Mouse (Mus musculus): ENCODE measurements around the gene Ankrd31. TPM values are rescaled to one million over a fixed set of nuclear protein-coding genes. Genes with fewer than 3 reads are reported as not detected.
"Not testable (repeated sequence)": the region's sequence is repeated elsewhere in the genome, so short reads cannot be mapped to it uniquely, and the experiment has no call there.

The Ankrd31 gene
- not detected for total RNA-seq (2021)
- long read RNA-seq, experiment 1: 0 reads
- long read RNA-seq, experiment 2: 0 reads

DNA sequence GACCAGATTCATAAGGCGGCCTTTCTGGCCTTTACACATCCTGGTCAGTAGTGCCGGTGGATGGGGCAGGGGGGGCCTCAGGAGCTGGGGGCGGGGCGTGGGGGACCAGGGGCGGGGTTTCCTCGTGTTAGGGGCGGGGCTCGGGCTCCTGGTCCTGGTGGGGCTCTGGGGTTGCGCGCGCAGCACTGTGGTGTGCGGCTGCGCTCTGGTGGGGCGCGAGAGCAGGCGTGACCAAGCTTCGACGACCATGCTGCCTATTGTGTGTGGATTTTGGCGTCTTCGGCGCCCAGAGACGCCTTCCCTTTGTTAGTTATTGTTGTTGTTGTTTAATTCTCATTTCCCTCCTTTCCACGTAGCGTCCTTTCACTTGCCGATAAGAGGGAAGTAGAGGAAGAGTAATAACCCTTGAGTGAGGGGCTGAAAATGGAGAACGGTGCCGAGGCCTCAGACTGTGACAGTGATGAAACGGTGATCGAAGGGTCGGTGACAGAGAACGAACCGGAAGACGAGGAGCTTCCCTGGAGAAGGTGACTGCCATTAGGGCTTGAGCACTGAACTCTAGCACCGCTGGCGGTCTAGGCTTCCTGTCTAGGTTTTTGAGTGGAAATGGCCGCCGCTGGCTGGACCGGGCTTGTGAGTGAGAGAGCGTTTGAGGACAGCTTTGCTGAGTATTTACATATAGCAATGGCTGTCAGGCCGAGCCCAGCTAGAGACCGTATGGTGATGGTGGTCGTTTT lies at the start of gene Ankrd31:
TSS of gene Ankrd31 (plus strand) at position 164 of the 737 bp plus-strand sequence.
- DNase-seq: no peak

DNA sequence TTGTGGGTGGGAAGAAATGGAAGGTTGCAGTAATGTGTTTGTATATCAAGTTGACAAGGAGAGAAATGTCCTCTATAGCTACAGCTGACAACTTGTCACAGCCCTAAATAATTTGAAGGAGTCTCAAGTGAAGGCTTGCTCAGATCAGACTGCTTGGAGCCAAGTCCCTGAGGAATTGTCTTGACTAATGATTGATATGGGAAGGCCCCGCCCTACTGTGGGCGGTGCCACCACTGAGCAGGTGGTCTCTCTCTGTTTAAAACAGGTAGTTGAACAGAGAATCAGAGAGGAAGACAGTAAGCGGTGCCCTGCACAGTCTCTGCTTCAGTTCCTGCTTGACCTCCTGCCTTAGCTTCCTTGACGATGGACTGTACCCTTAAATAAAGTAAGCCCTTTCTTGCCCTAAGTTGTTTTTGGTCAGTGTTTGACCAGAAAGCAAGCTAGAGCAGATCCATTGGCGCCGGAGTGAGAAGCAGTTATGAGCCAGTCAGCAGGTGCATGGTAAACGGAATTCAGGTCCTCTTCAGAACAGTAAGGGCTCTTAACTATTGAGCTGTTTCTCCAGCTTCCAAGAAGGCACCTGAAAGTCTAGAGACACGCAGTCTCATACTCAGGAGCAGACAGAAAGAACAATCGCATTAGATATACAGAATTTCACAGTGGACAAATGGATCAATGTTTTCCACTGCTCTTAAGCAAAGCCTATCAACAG lies 45.3 kb upstream of the Ankrd31 start:
- DNase-seq: no peak

GRCm38 (mm10) chr13:96709269-96710233 lies 38.5 kb upstream of the Ankrd31 start:
- DNase-seq: no peak

DNA sequence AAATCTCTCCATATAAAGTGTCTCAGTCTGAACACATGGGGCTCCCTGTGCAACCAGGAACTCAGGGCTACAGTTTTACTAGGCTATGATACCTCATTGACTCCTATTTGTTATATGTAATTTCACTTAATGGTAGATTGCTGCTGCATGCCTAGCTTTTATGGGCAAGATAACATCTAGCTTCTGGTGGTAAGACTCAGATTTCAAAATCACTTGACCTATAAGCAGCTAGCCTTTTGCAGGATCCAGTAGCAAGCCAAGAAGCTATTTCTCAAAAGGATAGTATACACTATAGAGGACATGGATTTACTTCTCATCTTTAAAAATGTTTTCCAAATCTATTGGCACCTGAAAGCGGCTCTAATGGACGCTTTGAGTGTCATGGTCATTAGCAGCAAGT lies 31.8 kb upstream of the Ankrd31 start:
- DNase-seq: no peak

GRCm38 (mm10) chr13:96717821-96718220 lies 30.3 kb upstream of the Ankrd31 start:
- no peak for DNase-seq

- DNase-seq: no peak
These were observed 28.1 kb upstream of the Ankrd31 start for GRCm38 (mm10) chr13:96720003-96720402.

GRCm38 (mm10) chr13:96728289-96728688 lies 19.8 kb upstream of the Ankrd31 start:
- no peak for DNase-seq

DNA sequence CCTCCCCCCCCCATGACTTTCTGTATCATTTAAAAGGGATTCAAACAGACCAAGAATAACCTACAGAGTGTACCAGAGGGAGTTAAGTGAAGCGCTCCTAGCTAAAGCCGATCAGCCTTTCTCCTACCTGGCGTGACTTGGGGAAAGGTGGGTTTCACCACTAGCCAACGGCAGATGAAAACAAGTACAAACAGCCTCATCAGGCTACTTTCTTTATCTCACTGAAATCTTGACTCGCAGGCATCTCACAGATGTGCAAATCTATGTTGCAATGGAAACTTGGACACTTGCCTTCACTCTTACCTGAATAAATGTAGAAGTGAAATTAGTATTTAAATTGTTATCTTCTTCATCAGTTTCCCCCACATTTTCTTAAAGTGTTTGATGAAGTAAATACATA lies 18.9 kb upstream of the Ankrd31 start:
- no peak for DNase-seq

DNA sequence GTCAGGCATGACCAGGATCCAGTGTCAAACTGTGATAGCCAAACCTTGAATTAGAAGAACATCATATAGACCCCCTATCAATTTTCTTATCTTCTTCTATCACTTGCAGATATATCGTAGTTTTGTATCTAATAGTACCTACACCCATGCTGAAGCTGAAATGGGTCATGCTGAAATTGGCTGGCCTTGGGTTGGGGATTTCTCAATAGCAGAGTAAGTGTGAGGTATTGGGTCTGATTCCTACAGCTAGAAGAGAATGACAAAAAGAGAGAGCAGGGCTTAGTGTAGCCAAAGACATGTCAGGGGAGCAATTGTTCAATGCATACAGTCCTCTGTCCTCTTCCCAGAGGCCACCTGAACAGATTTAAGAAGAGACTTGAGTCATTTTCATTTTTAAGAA lies 18.0 kb upstream of the Ankrd31 start:
- DNase-seq: peak; percentile 41

DNA sequence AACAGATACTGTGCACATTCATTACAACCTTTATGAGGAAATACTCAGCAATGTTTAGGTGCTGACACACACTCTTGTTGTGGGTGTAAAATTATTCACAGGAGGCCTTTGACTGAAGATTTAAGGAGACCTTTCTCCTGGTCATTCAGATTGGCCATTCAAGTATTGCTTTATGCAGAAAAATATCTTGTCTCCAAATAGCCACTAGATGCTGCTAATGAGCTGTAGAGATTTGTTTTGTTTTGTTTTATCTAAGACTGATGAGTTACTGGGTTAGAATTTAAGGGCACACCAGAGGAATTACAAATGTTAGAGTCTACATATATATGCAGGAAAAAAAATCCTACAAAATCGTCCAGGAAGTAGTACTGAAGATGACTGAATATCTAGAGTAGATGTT lies 12.9 kb upstream of the Ankrd31 start:
- DNase-seq: no peak

- no peak for DNase-seq
These were observed 7.9 kb upstream of the Ankrd31 start for GRCm38 (mm10) chr13:96740159-96740558.

DNA sequence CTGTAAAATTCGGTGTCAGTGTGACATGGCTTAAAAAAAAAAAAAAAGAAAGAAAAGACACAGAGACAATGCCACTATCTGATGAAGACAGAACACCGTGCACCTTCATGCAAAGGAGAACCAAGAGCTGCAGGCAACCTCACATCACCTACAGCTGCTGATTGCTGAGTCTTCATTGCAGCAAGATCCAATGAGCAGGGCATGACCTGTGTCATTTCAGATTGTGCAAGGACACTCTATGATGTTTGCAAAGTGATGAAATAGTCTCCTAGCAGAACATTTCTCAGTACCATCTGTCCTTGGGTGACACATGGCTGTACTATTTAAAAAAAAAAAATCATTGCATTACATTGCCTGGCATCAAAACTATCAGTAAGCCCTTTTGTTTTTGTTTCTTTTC lies 5.2 kb upstream of the Ankrd31 start:
- DNase-seq: peak; percentile 41

DNA sequence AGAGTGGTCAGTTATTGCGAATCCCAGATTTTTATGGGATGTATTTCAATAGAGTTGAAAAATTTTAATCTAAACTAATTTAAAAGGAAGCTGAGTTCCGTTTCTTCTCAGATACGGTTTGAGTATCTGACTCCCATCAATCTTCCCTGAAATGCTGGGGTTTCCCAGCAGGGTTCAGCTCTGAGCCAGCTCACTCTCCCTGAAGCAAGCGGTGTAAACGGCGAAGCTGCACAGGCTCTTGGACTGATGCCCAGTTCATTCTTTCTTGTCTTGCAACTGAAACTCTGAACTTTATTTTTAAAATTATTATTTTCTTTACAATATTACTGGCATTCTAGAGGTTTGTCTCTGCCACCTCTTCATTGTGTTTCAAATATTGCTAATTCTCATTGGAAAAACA lies 2.0 kb upstream of the Ankrd31 start:
- DNase-seq: peak; percentile 29

DNA sequence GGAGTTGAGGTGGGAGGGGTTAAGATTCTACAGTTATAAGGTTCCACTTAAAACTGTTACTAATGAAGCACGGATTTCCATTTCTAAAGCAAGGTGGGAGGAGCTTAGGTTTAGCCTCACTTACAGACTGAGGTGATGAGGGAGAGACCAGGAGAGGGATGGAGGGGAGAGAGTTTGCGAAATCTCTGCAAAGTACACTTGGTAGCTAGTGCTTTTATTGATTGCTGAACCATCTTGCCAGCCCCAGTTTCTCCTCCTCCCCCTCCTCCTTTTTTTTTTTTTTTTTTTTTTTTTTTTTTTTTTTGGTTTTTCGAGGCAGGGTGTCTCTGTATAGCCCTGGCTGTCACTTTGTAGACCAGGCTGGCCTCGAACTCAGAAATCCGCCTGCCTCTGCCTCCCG lies 1.8 kb downstream of the Ankrd31 start:
- no peak for DNase-seq

DNA sequence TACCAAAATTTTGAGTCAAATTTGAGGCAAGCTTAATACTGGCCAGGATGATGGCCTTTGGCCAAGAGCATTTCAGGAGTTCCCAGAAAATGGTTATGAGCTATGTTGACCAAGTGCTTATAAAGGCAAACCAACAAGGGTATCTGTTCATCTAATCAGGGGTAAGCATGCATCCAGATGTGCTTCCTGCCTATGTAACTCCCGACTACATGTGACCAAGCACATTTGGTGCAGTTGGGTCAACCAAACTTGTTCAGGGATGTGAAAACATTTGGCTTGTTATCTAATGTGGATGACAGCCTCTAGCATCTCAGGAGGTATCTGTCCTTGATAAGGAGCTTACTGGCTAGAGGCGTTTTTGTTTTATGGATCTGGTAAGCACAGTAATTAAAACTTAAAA lies 12.8 kb downstream of the Ankrd31 start:
- no peak for DNase-seq

- not testable (repeated sequence) for DNase-seq
These were observed 38.0 kb downstream of the Ankrd31 start for GRCm38 (mm10) chr13:96786071-96786470.

- no peak for DNase-seq
These were observed 45.4 kb downstream of the Ankrd31 start for GRCm38 (mm10) chr13:96793451-96793850.

DNA sequence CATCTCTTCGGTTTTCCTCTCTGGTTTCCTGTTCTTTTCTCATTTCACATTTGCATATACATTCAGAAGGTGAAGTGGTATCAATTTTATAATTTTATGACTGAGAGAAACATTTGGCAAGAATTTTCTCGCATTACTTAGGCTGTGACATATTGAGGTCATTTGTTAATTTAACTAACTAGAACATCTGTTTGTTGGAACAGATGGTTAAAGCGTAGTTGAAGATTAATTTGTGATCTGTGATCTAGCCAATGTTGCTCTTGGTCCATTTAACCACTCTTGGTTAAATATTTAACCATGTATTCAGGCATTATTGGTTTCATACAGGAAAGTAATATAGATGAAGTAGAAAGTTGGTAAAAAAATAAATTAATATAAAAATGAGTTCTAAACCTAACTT lies 47.2 kb downstream of the Ankrd31 start:
- no peak for DNase-seq

GRCm38 (mm10) chr13:96797500-96797899 lies 49.4 kb downstream of the Ankrd31 start:
- peak; percentile 50 for DNase-seq

DNA sequence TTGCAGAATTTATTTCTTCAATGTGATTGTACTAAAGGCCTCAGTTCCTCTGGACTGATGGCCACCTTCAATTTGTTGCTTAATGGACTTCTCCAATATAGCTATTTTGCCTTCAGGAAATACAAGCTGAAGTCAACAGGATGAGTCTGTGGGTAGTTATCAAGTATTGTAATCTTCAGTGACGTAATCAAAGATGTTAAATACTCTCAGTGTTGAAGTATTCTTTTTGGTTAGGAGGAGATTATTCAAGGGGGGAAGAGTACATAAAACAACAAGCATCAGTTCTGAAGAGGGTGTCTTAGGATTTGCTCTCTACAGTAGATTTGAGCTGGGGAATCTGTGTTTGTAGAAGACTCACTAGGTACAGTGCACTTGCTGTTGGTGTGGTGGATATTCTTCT lies 101.7 kb downstream of the Ankrd31 start:
- DNase-seq: no peak

DNA sequence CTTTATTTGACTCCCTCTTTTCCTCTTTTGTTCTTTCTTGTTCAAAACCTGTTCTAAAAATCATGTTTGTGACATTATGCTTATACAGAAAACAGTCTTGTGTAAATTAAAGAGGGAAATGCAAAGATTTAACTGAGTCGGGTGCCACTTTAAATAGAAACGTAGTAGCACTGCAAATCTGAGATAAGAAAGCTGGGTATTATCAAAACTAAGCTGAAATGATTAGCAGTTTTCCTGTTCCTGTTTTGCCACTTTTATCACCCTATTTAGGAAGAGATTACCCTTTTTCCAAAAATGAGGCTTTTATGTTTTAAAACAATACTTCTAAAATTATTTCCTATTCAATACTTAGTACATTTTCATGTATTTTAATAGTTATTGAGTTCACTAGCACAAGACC lies 104.1 kb downstream of the Ankrd31 start:
- DNase-seq: no peak

DNA sequence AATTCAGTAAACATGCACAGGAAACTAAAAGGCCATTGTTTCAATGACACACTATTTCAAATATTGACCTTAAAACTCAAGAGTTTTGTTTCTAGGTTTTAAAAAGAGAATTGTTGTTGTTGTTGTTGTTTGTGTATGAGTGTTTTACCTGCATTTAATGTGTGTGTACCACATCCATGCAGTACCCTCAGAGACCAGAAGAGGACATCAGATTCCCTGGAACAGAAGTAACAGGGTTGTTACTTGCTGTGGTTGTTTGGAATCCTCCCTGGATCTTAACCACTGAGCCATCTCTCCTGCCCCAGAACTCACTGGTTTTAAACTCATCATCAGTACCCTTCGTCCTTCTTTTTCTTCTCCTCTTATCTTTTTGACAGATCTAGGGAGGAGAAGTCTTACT lies 105.2 kb downstream of the Ankrd31 start:
- peak; percentile 3 for DNase-seq

GRCm38 (mm10) chr13:96855191-96855590 lies 107.1 kb downstream of the Ankrd31 start:
- DNase-seq: peak; percentile 81

Data from adrenal gland, postnatal 10 days (tissue).